Mouse (Mus musculus): ENCODE data around the gene Fndc3b. TPM values are rescaled to one million over a fixed set of nuclear protein-coding genes. Genes with fewer than 3 reads are reported as not detected.
A peak's percentile ranks its signal among the peaks of the same experiment; 100 is the strongest.

Fndc3b gene
- polyA plus RNA-seq, 1 experiment from 2014 or later, result 6.1 TPM

DNA sequence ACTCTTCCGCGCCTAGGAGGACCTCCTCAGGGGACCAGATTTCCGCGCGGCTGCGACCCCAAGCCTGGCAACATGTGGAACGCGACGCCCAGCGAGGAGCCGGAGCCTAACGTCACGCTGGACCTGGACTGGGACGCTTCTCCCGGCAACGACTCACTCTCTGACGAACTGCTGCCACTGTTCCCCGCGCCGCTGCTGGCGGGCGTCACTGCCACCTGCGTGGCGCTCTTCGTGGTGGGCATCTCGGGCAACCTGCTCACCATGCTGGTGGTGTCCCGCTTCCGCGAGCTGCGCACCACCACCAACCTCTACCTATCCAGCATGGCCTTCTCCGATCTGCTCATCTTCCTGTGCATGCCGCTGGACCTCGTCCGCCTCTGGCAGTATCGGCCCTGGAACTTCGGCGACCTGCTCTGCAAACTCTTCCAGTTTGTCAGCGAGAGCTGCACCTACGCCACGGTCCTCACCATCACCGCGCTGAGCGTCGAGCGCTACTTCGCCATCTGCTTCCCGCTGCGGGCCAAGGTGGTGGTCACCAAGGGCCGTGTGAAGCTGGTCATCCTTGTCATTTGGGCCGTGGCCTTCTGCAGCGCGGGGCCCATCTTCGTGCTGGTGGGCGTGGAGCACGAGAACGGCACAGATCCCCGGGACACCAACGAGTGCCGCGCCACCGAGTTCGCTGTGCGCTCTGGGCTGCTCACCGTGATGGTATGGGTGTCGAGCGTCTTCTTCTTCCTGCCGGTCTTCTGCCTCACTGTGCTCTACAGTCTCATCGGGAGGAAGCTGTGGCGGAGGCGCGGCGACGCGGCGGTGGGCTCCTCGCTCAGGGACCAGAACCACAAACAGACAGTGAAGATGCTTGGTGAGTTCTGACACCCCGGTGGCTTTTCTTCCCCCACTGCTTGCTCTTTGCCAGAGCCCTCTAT lies 339.1 kb downstream of the Fndc3b start:
- ATAC-seq (replicated peaks), result peak; percentile 62
- under 1% methylated on average over 76 of the region's 77 CpGs for WGBS
- peaks cover 26% of the 10 kb centered on the region for H3K4me1 ChIP-seq
- no peaks in the 10 kb centered on the region for H3K36me3 ChIP-seq
- peak overlapping the region; percentile 91 for H3K4me2 ChIP-seq (replicated peaks)
- no peak overlapping the region for H3K27ac ChIP-seq (replicated peaks)
- H3K9me3 ChIP-seq, result no peaks in the 10 kb centered on the region
- H3K9ac ChIP-seq (replicated peaks), result peak overlapping the region; percentile 33; the same call in 1 of the 2 replicates
- H3K27me3 ChIP-seq, result peaks cover 49% of the 10 kb centered on the region
- H3K4me3 ChIP-seq, result peak overlapping the region; percentile 45

- Histone ChIP-seq H3K4me3 (peak within 1 kb of the TSS; percentile 45), H3K9ac (replicated peaks) (peak within 1 kb of the TSS; percentile 33), H3K27ac (replicated peaks) (no peak within 1 kb of the TSS), H3K36me3 (no peaks in the 10 kb centered on the region), H3K27me3 (peaks cover 49% of the 10 kb centered on the region), H3K4me2 (replicated peaks) (peak within 1 kb of the TSS; percentile 91), H3K9me3 (no peaks in the 10 kb centered on the region), H3K4me1 (peaks cover 26% of the 10 kb centered on the region)
- WGBS, result under 1% methylated on average over 17 of the region's 19 CpGs
- peak; percentile 75 for ATAC-seq (replicated peaks)
These were observed 339.9 kb downstream of the Fndc3b start, which contains the start of gene Ghsr for GRCm38 (mm10) chr3:27371276-27371621. Ghsr (plus strand) TSS chr3:27371351.

GRCm38 (mm10) chr3:27370582-27371275 lies 340.4 kb downstream of the Fndc3b start:
- Histone ChIP-seq H3K4me3 (peak overlapping the region; percentile 45), H3K4me1 (peaks cover 26% of the 10 kb centered on the region), H3K27ac (replicated peaks) (no peak overlapping the region), H3K9me3 (no peaks in the 10 kb centered on the region), H3K9ac (replicated peaks) (peak overlapping the region; percentile 33), H3K27me3 (peaks cover 49% of the 10 kb centered on the region), H3K36me3 (no peaks in the 10 kb centered on the region), H3K4me2 (replicated peaks) (peak overlapping the region; percentile 91)
- no peak for ATAC-seq (replicated peaks)
- WGBS, result 2% methylated on average over 20 of the region's 20 CpGs

DNA sequence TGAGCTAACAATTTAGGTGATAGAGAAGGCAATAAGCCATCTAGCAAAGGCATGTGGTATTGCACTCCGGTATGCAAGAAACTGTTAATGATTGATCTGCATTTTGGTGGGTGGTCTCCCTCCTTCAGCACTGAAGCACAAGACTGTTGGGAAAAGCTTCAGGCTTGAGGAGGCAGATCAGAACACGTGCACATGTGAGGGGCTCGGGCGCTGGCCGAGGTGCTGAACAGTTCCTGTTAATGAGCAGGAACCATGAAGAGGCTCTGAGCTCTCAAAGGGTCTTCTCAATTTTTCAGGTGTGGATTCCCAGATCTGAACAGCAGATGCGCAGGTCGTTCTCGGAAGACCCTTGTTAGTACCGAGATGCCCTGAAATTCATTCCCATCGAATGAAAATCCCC lies 341.0 kb downstream of the Fndc3b start:
- 0 out of 2 replicates have a peak overlapping the region, but pooled peaks have one; percentile 91 for H3K4me2 ChIP-seq (replicated peaks)
- no peak for ATAC-seq (replicated peaks)
- no peak overlapping the region for H3K27ac ChIP-seq (replicated peaks)
- no peak overlapping the region for H3K4me3 ChIP-seq
- no peaks in the 10 kb centered on the region for H3K36me3 ChIP-seq
- H3K9me3 ChIP-seq, result no peaks in the 10 kb centered on the region
- no peak overlapping the region for H3K9ac ChIP-seq (replicated peaks)
- peaks cover 49% of the 10 kb centered on the region for H3K27me3 ChIP-seq
- WGBS, result 5% methylated on average over 10 of the region's 10 CpGs
- peaks cover 26% of the 10 kb centered on the region for H3K4me1 ChIP-seq

Small RNA genes lying within 50 kb of the gene (microRNA-seq; reads per million reads assigned to microRNA genes)
- gene Mir3092, result not detected

Other genes starting within 250 kb of the Fndc3b start
- gene Tmem212, start 185.1 kb upstream of the Fndc3b start, polyA plus RNA-seq (2015; fragmentation: Nextera tagmentation; extraction: Ambion mirVana), result not detected in 2 replicates
- 2.1 and 2.2 TPM in 2 replicates for gene Pld1, start 227.4 kb upstream of the Fndc3b start, polyA plus RNA-seq (2015; fragmentation: Nextera tagmentation; extraction: Ambion mirVana)